Mouse (Mus musculus): ENCODE measurements around the gene Gart. TPM values are rescaled to one million over a fixed set of nuclear protein-coding genes. Genes with fewer than 3 reads are reported as not detected.
A peak's percentile ranks its signal among the peaks of the same experiment; 100 is the strongest.
"Not testable (repeated sequence)": the region's sequence is repeated elsewhere in the genome, so short reads cannot be mapped to it uniquely, and the experiment has no call there.

Gart gene
- total RNA-seq, 2 experiments from 2014 or later: 51.1 to 54.2 TPM

GRCm38 (mm10) chr16:91649246-91649645 is 2.5 kb upstream of the Gart start:
- no peak for DNase-seq (ENCODE audit: low spot score in 2 of 2)

- DNase-seq (ENCODE audit: low spot score in 2 of 2): peak; percentile 71 to 80
These were observed 1.4 kb upstream of the Gart start for GRCm38 (mm10) chr16:91648220-91648550.

GRCm38 (mm10) chr16:91647461-91648219 is 888 bp upstream of the Gart start, which contains the start of gene Son:
TSS of gene Son (plus strand) at chr16:91647506.
- DNase-seq (ENCODE audit: low spot score in 2 of 2): peak; percentile 93 to 95

GRCm38 (mm10) chr16:91645995-91646602 is 653 bp downstream of the Gart start:
- DNase-seq (ENCODE audit: low spot score in 2 of 2): no peak

- DNase-seq (ENCODE audit: low spot score in 2 of 2): not testable (repeated sequence)
These were observed 1.3 kb downstream of the Gart start for GRCm38 (mm10) chr16:91645420-91645819.

GRCm38 (mm10) chr16:91644901-91645300 is 1.9 kb downstream of the Gart start:
- no peak for DNase-seq (ENCODE audit: low spot score in 2 of 2)

GRCm38 (mm10) chr16:91640171-91640570 is 6.6 kb downstream of the Gart start:
- DNase-seq (ENCODE audit: low spot score in 2 of 2): no peak

- DNase-seq (ENCODE audit: low spot score in 2 of 2): no peak
These were observed 7.1 kb downstream of the Gart start for GRCm38 (mm10) chr16:91639636-91640035.

GRCm38 (mm10) chr16:91639161-91639560 is 7.6 kb downstream of the Gart start:
- DNase-seq (ENCODE audit: low spot score in 2 of 2): no peak

- no peak for DNase-seq (ENCODE audit: low spot score in 2 of 2)
These were observed 13.1 kb downstream of the Gart start for GRCm38 (mm10) chr16:91633641-91634040.

- no peak for DNase-seq (ENCODE audit: low spot score in 2 of 2)
These were observed 13.8 kb downstream of the Gart start for GRCm38 (mm10) chr16:91632940-91633339.

- DNase-seq (ENCODE audit: low spot score in 2 of 2): no peak
These were observed 14.3 kb downstream of the Gart start for GRCm38 (mm10) chr16:91632439-91632838.

GRCm38 (mm10) chr16:91630584-91630983 is 16.2 kb downstream of the Gart start:
- DNase-seq (ENCODE audit: low spot score in 2 of 2): no peak

GRCm38 (mm10) chr16:91629749-91630148 is 17.0 kb downstream of the Gart start:
- no peak for DNase-seq (ENCODE audit: low spot score in 2 of 2)

- DNase-seq (ENCODE audit: low spot score in 2 of 2): no peak
These were observed 18.1 kb downstream of the Gart start for GRCm38 (mm10) chr16:91628673-91629072.

GRCm38 (mm10) chr16:91627831-91628230 is 18.9 kb downstream of the Gart start:
- no peak for DNase-seq (ENCODE audit: low spot score in 2 of 2)

GRCm38 (mm10) chr16:91623074-91623473 is 23.7 kb downstream of the Gart start:
- DNase-seq (ENCODE audit: low spot score in 2 of 2): no peak

GRCm38 (mm10) chr16:91620991-91621390 is 25.8 kb downstream of the Gart start:
- DNase-seq (ENCODE audit: low spot score in 2 of 2): no peak

GRCm38 (mm10) chr16:91620185-91620584 is 26.6 kb downstream of the Gart start:
- DNase-seq (ENCODE audit: low spot score in 2 of 2): no peak

GRCm38 (mm10) chr16:91618511-91619501 is 27.9 kb downstream of the Gart start, which contains the start of gene Dnajc28:
TSS of gene Dnajc28 (minus strand) at chr16:91619026.
- peak; percentile 76 to 83 for DNase-seq (ENCODE audit: low spot score in 2 of 2)

GRCm38 (mm10) chr16:91614552-91614951 is 32.2 kb downstream of the Gart start:
- DNase-seq (ENCODE audit: low spot score in 2 of 2): no peak

GRCm38 (mm10) chr16:91612525-91612924 is 34.2 kb downstream of the Gart start:
- DNase-seq (ENCODE audit: low spot score in 2 of 2): no peak

All from layer of hippocampus, postnatal 10 days (tissue).